Mouse (Mus musculus) 416B (cell line): ENCODE results near the gene Tas2r109.
"Not testable (repeated sequence)": the region's sequence is repeated elsewhere in the genome, so short reads cannot be mapped to it uniquely, and the experiment has no call there.

ENCODE experiments used
- DNase-seq: peaks from one replicate; pipeline ENCODE4 v3.0.0; 2011; ENCODE audit warnings: low read depth

Gene Tas2r109

GRCm38 (mm10) chr6:132980865-132981264, at the start of gene Tas2r109:
Gene Tas2r109 (minus strand): TSS chr6:132980965.
- DNase-seq: no peak

DNA sequence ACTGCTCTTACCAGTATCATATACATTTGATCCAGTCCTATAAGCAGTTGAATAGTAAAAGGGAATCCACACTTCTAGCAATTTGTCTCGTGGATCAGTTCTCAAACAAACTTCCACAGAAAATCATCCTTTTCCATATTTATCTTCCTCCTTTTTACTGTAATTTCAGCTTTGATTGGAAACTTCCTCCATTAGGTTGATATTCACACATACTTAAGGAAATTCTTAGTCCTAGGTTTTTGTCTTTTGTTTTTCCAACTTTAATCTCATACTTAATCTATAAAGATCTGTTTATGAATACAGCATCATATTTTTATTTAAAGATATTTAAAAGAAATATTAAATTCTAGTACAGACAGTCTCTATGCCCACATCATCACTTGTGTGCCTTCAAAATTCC, 22.9 kb downstream of the Tas2r109 start, which contains the start of gene Tas2r131:
Gene Tas2r131, minus strand, starts transcription at position 101 of the 400 bp plus-strand sequence.
- no peak for DNase-seq

- DNase-seq: no peak
Observed at GRCm38 (mm10) chr6:132950802-132951201, 30.0 kb downstream of the Tas2r109 start, which contains the start of gene Tas2r129. Gene Tas2r129 (plus strand): TSS chr6:132951102.

DNA sequence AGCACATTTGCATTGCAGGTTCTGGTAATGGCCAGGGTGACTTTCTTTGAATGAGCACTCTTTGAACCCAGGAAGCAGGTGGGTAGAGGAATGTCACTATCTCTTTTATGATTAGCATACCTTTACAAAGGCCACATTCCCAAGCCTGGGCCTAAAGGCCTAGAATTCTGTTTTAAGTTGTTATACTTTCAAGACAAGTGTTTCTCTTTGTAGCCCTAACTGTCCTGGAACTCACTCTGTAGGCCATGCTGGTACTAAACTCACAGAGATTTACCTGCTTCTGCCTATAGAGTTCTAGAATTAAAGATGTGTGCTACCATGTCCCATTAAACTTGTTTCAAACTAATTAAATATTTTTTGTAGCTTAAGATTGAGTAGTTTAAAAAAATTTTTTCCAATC, 39.4 kb downstream of the Tas2r109 start:
- not testable (repeated sequence) for DNase-seq
